Mouse (Mus musculus) erythroid progenitor cell, adult 5-6 weeks (primary cell): ENCODE results near the gene Ralgapa2. TPM values are rescaled to one million over a fixed set of nuclear protein-coding genes. Genes with fewer than 3 reads are reported as not detected.

Experiments
- ATAC-seq: replicated peaks from 2 replicates; pipeline ENCODE4 v1.8.0; 2016; ENCODE audit warnings: moderate number of reproducible peaks, mild to moderate bottlenecking, moderate TSS enrichment, inconsistent platforms; ENCODE audit not compliant: poor library complexity, low FRiP score, severe bottlenecking
- total RNA-seq, 2 experiments: library from RNA; stranded (forward) in 1 of 2; stranded (reverse) in 1 of 2; fragments of 150-400 nt in 1 of 2; fragments of 186-747, 209-891 nt in 1 of 2; gene quantifications; 2 replicates each; pipeline versions ENCODE4 v1.2.3 to v1.2.4; 2015 to 2017; ENCODE audit warnings: low replicate concordance in 2 of 2

Ralgapa2 gene
- total RNA-seq, 2 experiments from 2014 or later = 23.8 to 33.1 TPM

GRCm38 (mm10) chr2:146244049-146244448 is 268.1 kb downstream of the Ralgapa2 start:
- ATAC-seq = no peak

GRCm38 (mm10) chr2:146239196-146239747 is 272.9 kb downstream of the Ralgapa2 start:
- ATAC-seq = no peak

- ATAC-seq = no peak
These were observed 280.7 kb downstream of the Ralgapa2 start for GRCm38 (mm10) chr2:146231485-146231884.

GRCm38 (mm10) chr2:146228435-146228834 is 283.7 kb downstream of the Ralgapa2 start:
- no peak for ATAC-seq

- ATAC-seq = no peak
These were observed 284.5 kb downstream of the Ralgapa2 start for GRCm38 (mm10) chr2:146227646-146228045.

GRCm38 (mm10) chr2:146226484-146226883 is 285.7 kb downstream of the Ralgapa2 start:
- ATAC-seq = no peak

GRCm38 (mm10) chr2:146225818-146226217 is 286.3 kb downstream of the Ralgapa2 start:
- no peak for ATAC-seq

- ATAC-seq = no peak
These were observed 288.0 kb downstream of the Ralgapa2 start for GRCm38 (mm10) chr2:146224141-146224540.

GRCm38 (mm10) chr2:146223176-146223905 is 288.8 kb downstream of the Ralgapa2 start:
- ATAC-seq = no peak

- ATAC-seq = no peak
These were observed 289.6 kb downstream of the Ralgapa2 start for GRCm38 (mm10) chr2:146222279-146223175.

- no peak for ATAC-seq
These were observed 290.2 kb downstream of the Ralgapa2 start for GRCm38 (mm10) chr2:146221929-146222278.

GRCm38 (mm10) chr2:146221076-146221928 is 290.8 kb downstream of the Ralgapa2 start, which contains the start of gene Insm1:
Insm1 (plus strand) TSS chr2:146221921.
- ATAC-seq = no peak

GRCm38 (mm10) chr2:146220591-146221075 is 291.5 kb downstream of the Ralgapa2 start:
- ATAC-seq = no peak

- ATAC-seq = no peak
These were observed 292.4 kb downstream of the Ralgapa2 start for GRCm38 (mm10) chr2:146219791-146220190.

GRCm38 (mm10) chr2:146218881-146219535 is 293.1 kb downstream of the Ralgapa2 start:
- no peak for ATAC-seq

- no peak for ATAC-seq
These were observed 293.9 kb downstream of the Ralgapa2 start for GRCm38 (mm10) chr2:146218161-146218691.

GRCm38 (mm10) chr2:146217227-146217980 is 294.7 kb downstream of the Ralgapa2 start:
- ATAC-seq = no peak
